Mouse (Mus musculus): ENCODE data around the gene Slc38a10. TPM values are rescaled to one million over a fixed set of nuclear protein-coding genes. Genes with fewer than 3 reads are reported as not detected.

Gene Slc38a10
- polyA plus RNA-seq, 2 experiments = 71.9 to 92.3 TPM

GRCm38 (mm10) chr11:120110554-120110953 lies 40.6 kb downstream of the Slc38a10 start:
- DNase-seq (ENCODE audit: low spot score) = no peak
- WGBS = 57% methylated on average over 7 of the region's 7 CpGs
- no peak for TF ChIP-seq POLR2A (IDR thresholded peaks at IDR 0.05; ENCODE audit: borderline replicate concordance, extremely low read depth, insufficient read depth, insufficient read length)

DNA sequence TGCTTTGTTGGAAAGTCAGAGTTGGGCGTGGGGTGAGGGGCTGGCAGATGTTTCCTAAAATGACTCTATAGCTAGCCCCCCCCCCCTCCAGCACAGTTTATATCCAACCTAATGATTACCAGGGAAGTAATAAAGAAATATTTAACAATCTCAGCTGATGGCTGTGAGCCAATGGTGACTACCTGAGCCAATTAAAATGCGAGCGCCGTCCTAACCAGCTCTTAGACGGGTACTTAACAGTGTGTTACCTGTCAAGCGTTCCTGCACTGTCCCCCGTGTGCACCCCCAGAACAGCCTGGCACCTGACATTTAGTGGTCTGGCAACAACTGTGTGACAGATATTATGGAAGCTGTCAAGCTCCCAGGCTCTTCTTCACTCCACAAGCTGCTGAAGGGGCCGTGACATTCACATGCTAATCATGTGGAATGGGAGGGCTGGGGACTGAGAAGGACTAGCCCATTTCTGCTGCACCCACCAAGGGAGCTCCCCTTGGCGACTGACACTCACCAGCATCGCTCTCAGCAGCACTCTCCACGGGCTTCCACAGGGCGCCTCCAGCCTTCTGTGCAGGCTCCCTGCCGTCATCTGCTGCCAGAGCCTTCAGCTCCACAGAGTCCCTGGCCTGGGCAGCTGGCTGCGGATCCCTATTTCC lies 41.5 kb downstream of the Slc38a10 start:
- no peaks in the 10 kb centered on the region for H3K9me3 ChIP-seq (ENCODE audit: control insufficient read depth, low read length)
- H3K27ac ChIP-seq (replicated peaks; ENCODE audit: low read depth, low read length) = no peak overlapping the region
- H3K36me3 ChIP-seq (ENCODE audit: control insufficient read depth, insufficient read depth, low read length) = peaks cover 48% of the 10 kb centered on the region
- ATAC-seq (ENCODE audit: low FRiP score, low read depth) (no peak), DNase-seq (ENCODE audit: low spot score) (peak; percentile 33)
- no peak overlapping the region for H3K9ac ChIP-seq (ENCODE audit: low read depth, low read length, severe bottlenecking)
- no peak for TF ChIP-seq POLR2A (IDR thresholded peaks at IDR 0.05; ENCODE audit: borderline replicate concordance, extremely low read depth, insufficient read depth, insufficient read length)
- WGBS = 35% methylated on average over 14 of the region's 14 CpGs
- no peak overlapping the region for H3K4me3 ChIP-seq (replicated peaks; ENCODE audit: low read length)
- no peaks in the 10 kb centered on the region for H3K27me3 ChIP-seq (ENCODE audit: control insufficient read depth, insufficient read depth, low read length)
- H3K4me2 ChIP-seq (replicated peaks; ENCODE audit: low read depth, low read length, severe bottlenecking) = no peak overlapping the region
- peaks cover 8% of the 10 kb centered on the region for H3K4me1 ChIP-seq (ENCODE audit: control insufficient read depth, insufficient read depth, low read length)

More at GRCm38 (mm10) chr11:120110554-120110953, 40.6 kb downstream of the Slc38a10 start:
- peaks cover 41% of the 10 kb centered on the region for H3K36me3 ChIP-seq (ENCODE audit: control insufficient read depth, insufficient read depth, low read length)
- no peaks in the 10 kb centered on the region for H3K9me3 ChIP-seq (ENCODE audit: control insufficient read depth, low read length)
- ATAC-seq (ENCODE audit: low FRiP score, low read depth) = no peak
- H3K27me3 ChIP-seq (ENCODE audit: control insufficient read depth, insufficient read depth, low read length) = no peaks in the 10 kb centered on the region
- H3K4me3 ChIP-seq (replicated peaks; ENCODE audit: low read length) = no peak overlapping the region
- H3K9ac ChIP-seq (ENCODE audit: low read depth, low read length, severe bottlenecking) = no peak overlapping the region
- peaks cover 12% of the 10 kb centered on the region for H3K4me1 ChIP-seq (ENCODE audit: control insufficient read depth, insufficient read depth, low read length)
- H3K4me2 ChIP-seq (replicated peaks; ENCODE audit: low read depth, low read length, severe bottlenecking) = no peak overlapping the region
- no peak overlapping the region for H3K27ac ChIP-seq (replicated peaks; ENCODE audit: low read depth, low read length)

DNA sequence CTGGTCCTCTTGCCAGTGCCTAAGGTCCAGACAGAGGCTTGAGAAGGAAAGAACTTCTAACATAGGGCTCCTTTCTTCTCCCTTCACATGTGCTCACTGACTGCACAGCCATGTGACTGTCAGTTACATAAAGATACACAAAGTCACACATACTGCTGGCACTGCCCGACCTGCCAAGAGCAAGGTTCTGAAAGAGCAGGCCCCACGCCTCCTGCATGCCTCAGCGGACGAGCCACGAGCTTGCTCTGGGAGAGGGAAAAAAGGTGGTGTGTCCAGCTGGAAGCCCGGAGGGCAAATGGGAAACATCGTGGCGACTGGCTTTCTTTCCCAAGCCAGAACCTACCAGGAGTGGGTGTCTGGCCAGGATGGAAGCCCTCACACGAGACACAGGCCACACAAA lies 43.4 kb downstream of the Slc38a10 start:
- H3K4me2 ChIP-seq (replicated peaks; ENCODE audit: low read depth, low read length, severe bottlenecking) = no peak overlapping the region
- TF ChIP-seq POLR2A (IDR thresholded peaks at IDR 0.05; ENCODE audit: borderline replicate concordance, extremely low read depth, insufficient read depth, insufficient read length) = no peak
- peaks cover 48% of the 10 kb centered on the region for H3K36me3 ChIP-seq (ENCODE audit: control insufficient read depth, insufficient read depth, low read length)
- 68% methylated on average over 9 of the region's 9 CpGs for WGBS
- peaks cover 8% of the 10 kb centered on the region for H3K4me1 ChIP-seq (ENCODE audit: control insufficient read depth, insufficient read depth, low read length)
- no peaks in the 10 kb centered on the region for H3K9me3 ChIP-seq (ENCODE audit: control insufficient read depth, low read length)
- H3K27me3 ChIP-seq (ENCODE audit: control insufficient read depth, insufficient read depth, low read length) = no peaks in the 10 kb centered on the region
- DNase-seq (ENCODE audit: low spot score) = no peak
- H3K9ac ChIP-seq (ENCODE audit: low read depth, low read length, severe bottlenecking) = no peak overlapping the region
- no peak overlapping the region for H3K27ac ChIP-seq (replicated peaks; ENCODE audit: low read depth, low read length)
- H3K4me3 ChIP-seq (replicated peaks; ENCODE audit: low read length) = no peak overlapping the region
- ATAC-seq (ENCODE audit: low FRiP score, low read depth) = no peak

- DNase-seq (ENCODE audit: low spot score) (no peak), ATAC-seq (ENCODE audit: low FRiP score, low read depth) (no peak)
- Histone ChIP-seq H3K27me3 (ENCODE audit: control insufficient read depth, insufficient read depth, low read length) (no peaks in the 10 kb centered on the region), H3K9me3 (ENCODE audit: control insufficient read depth, low read length) (no peaks in the 10 kb centered on the region), H3K9ac (ENCODE audit: low read depth, low read length, severe bottlenecking) (no peak overlapping the region), H3K4me3 (replicated peaks; ENCODE audit: low read length) (no peak overlapping the region), H3K4me2 (replicated peaks; ENCODE audit: low read depth, low read length, severe bottlenecking) (no peak overlapping the region), H3K36me3 (ENCODE audit: control insufficient read depth, insufficient read depth, low read length) (peaks cover 48% of the 10 kb centered on the region), H3K4me1 (ENCODE audit: control insufficient read depth, insufficient read depth, low read length) (peaks cover 8% of the 10 kb centered on the region), H3K27ac (replicated peaks; ENCODE audit: low read depth, low read length) (no peak overlapping the region)
- no peak for TF ChIP-seq POLR2A (IDR thresholded peaks at IDR 0.05; ENCODE audit: borderline replicate concordance, extremely low read depth, insufficient read depth, insufficient read length)
- WGBS = 67% methylated on average over 2 of the region's 2 CpGs
Measured at GRCm38 (mm10) chr11:120107026-120107425, 44.1 kb downstream of the Slc38a10 start.

- H3K4me1 ChIP-seq (ENCODE audit: control insufficient read depth, insufficient read depth, low read length) = no peaks in the 10 kb centered on the region; the same call in 1 of the 2 replicates
- TF ChIP-seq POLR2A (IDR thresholded peaks at IDR 0.05; ENCODE audit: borderline replicate concordance, extremely low read depth, insufficient read depth, insufficient read length) = no peak
- WGBS = 80% methylated on average over 3 of the region's 3 CpGs
- ATAC-seq (ENCODE audit: low FRiP score, low read depth) (no peak), DNase-seq (ENCODE audit: low spot score) (no peak)
- H3K9me3 ChIP-seq (ENCODE audit: control insufficient read depth, low read length) = no peaks in the 10 kb centered on the region
- peaks cover 41% of the 10 kb centered on the region for H3K36me3 ChIP-seq (ENCODE audit: control insufficient read depth, insufficient read depth, low read length)
- no peak overlapping the region for H3K4me2 ChIP-seq (replicated peaks; ENCODE audit: low read depth, low read length, severe bottlenecking)
- no peak overlapping the region for H3K9ac ChIP-seq (ENCODE audit: low read depth, low read length, severe bottlenecking)
- no peaks in the 10 kb centered on the region for H3K27me3 ChIP-seq (ENCODE audit: control insufficient read depth, insufficient read depth, low read length)
- H3K27ac ChIP-seq (replicated peaks; ENCODE audit: low read depth, low read length) = no peak overlapping the region
- H3K4me3 ChIP-seq (replicated peaks; ENCODE audit: low read length) = no peak overlapping the region
Measured at GRCm38 (mm10) chr11:120103431-120103997, 47.6 kb downstream of the Slc38a10 start.

Measured in limb, embryonic 14.5 days (tissue).